Mouse (Mus musculus) olfactory bulb, adult 2 months (tissue): ENCODE data around the gene Hist1h2bh. TPM values are rescaled to one million over a fixed set of nuclear protein-coding genes. Genes with fewer than 3 reads are reported as not detected.
"Not testable (repeated sequence)": the region's sequence is repeated elsewhere in the genome, so short reads cannot be mapped to it uniquely, and the experiment has no call there.

Experiments used
- H3K27ac ChIP-seq: fragments of 200-500 bp; 2 replicates; pipeline ENCODE4 v1.5.1; 2012; ENCODE audit warnings: low read depth, low read length; ENCODE audit not compliant: insufficient read depth
- H3K4me1 ChIP-seq: fragments of 200-500 bp; 2 replicates; pipeline ENCODE4 v1.6.1; 2012; ENCODE audit warnings: low read length; ENCODE audit not compliant: control insufficient read depth, insufficient read depth
- H3K4me3 ChIP-seq: fragments of 200-500 bp; 2 replicates; pipeline ENCODE4 v1.5.1; 2012; ENCODE audit warnings: mild to moderate bottlenecking, low read depth, low read length, moderate library complexity; ENCODE audit not compliant: insufficient read depth
- CTCF ChIP-seq: fragments of 200-500 bp; IDR thresholded peaks from 2 replicates; pipeline ENCODE4 v1.5.1; 2012; ENCODE audit warnings: low read depth, mild to moderate bottlenecking, low read length, moderate library complexity; ENCODE audit not compliant: insufficient read depth
- POLR2A ChIP-seq: fragments of 200-500 bp; IDR thresholded peaks from 2 replicates; pipeline ENCODE4 v1.6.1; 2012; ENCODE audit warnings: mild to moderate bottlenecking, low read depth, low read length, moderate library complexity; ENCODE audit not compliant: insufficient read depth
- WGBS: fragments of 180-500 bp; shearing (Covaris S2); methylation state at CpG from one replicate; pipeline ENCODE4 v1.1.7; 2018; 5-methylcytosine and 5-hydroxymethylcytosine counted together
- polyA plus RNA-seq: library from polyadenylated mRNA; stranded (reverse); fragments of >200 nt; gene quantifications from 2 replicates; pipeline ENCODE4 v1.2.4, GENCODE M21; 2012; ENCODE audit warnings: low replicate concordance; ENCODE audit not compliant: missing spikeins, insufficient read depth, insufficient read length

The Hist1h2bh gene
- polyA plus RNA-seq, 1 experiment: not detected

- Histone ChIP-seq H3K4me3 (no peak overlapping the region), H3K4me1 (peaks cover 3% of the 10 kb centered on the region; the same call in 1 of the 2 replicates), H3K27ac (no peak overlapping the region)
- TF ChIP-seq POLR2A: no peak
- no peak for TF ChIP-seq CTCF
- 36% methylated on average over 8 of the region's 8 CpGs for WGBS
Observed at GRCm38 (mm10) chr13:23551931-23552914, 9.0 kb upstream of the Hist1h2bh start.

DNA sequence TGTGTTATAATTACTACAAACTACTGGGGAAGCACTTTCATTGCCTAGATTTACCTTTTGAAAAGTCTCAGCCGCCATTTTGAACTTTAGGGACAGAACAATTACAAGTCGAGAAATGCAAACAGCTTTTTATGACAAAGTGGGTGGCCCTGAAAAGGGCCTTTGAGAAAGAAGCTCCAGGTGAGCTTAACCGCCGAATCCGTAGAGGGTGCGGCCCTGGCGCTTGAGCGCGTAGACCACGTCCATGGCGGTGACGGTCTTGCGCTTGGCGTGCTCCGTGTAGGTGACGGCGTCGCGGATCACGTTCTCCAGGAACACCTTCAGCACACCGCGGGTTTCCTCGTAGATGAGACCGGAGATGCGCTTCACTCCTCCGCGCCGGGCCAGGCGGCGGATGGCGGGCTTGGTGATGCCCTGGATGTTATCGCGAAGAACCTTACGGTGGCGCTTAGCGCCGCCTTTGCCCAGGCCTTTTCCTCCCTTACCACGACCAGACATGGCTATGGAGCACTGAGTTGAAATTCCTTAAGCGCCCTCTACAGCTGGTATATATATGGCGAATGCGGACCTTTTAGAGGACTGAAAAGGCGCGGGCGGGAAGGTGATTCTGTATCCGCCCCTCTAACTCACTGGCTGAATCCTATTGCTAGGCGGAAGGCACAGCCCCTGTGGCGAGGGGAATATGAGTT, 8.1 kb upstream of the Hist1h2bh start, which contains the start of gene Hist1h4f:
Gene Hist1h4f, minus strand, starts transcription at position 503 of the 689 bp plus-strand sequence.
- WGBS: under 1% methylated on average over 47 of the region's 47 CpGs
- TF ChIP-seq POLR2A: peak; percentile 78
- Histone ChIP-seq H3K27ac (peak within 1 kb of the TSS; percentile 82), H3K4me3 (peak within 1 kb of the TSS; percentile 53)
- not testable (repeated sequence) for H3K4me1 ChIP-seq

- H3K4me3 ChIP-seq: no peak overlapping the region
- TF ChIP-seq CTCF (no peak), POLR2A (no peak)
- H3K4me1 ChIP-seq: peaks cover 3% of the 10 kb centered on the region; the same call in 1 of the 2 replicates
- no peak overlapping the region for H3K27ac ChIP-seq
- WGBS: 7% methylated on average over 3 of the region's 3 CpGs
Observed at GRCm38 (mm10) chr13:23550761-23551145, 7.6 kb upstream of the Hist1h2bh start.

GRCm38 (mm10) chr13:23546694-23547093, 3.5 kb upstream of the Hist1h2bh start:
- no peaks in the 10 kb centered on the region for H3K4me1 ChIP-seq
- H3K27ac ChIP-seq: no peak overlapping the region
- H3K4me3 ChIP-seq: no peak overlapping the region
- 77% methylated on average over 5 of the region's 5 CpGs for WGBS
- TF ChIP-seq CTCF: no peak
- no peak for TF ChIP-seq POLR2A

- Histone ChIP-seq H3K4me3 (peak overlapping the region; percentile 70), H3K27ac (0 out of 2 replicates have a peak overlapping the region, but pooled peaks have one; percentile 75)
- 0% methylated on average over 13 of the region's 14 CpGs for WGBS
- H3K4me1 ChIP-seq: not testable (repeated sequence)
Observed at GRCm38 (mm10) chr13:23544787-23545120, 1.6 kb upstream of the Hist1h2bh start.

DNA sequence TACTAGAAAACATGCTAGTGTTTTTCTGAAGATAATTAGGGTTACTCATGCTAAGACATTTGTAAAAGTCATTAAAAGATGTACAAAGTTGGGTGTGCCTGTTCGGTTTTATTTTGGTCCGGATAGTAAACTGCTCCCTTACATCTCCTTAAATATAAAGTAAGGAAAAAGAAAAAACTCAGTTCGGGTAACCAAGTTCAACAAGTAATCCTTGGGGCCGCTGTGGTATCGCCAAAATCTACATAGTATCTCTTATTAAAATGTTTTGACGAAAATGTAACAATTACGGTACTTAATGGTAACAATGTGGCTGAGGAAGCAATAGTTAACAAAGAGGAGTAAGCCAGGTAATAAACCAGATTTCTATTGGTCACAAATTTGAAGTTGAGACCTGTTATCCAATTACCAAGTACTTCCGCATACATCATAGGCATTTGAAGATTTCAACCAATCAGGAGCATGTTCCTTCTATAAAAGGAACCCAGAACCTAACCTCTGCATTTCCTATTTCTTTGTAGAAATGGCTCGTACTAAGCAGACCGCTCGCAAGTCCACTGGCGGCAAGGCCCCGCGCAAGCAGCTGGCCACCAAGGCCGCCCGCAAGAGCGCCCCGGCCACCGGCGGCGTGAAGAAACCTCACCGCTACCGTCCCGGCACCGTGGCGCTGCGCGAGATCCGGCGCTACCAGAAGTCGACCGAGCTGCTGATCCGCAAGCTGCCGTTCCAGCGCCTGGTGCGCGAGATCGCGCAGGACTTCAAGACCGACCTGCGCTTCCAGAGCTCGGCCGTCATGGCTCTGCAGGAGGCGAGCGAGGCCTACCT, 984 bp upstream of the Hist1h2bh start, which contains the start of gene Hist1h3f:
Gene Hist1h3f, plus strand, starts transcription at position 88 of the 822 bp plus-strand sequence.
- TF ChIP-seq CTCF (no peak), POLR2A (peak; percentile 81)
- WGBS: under 1% methylated on average over 33 of the region's 45 CpGs
- Histone ChIP-seq H3K4me1 (no peaks in the 10 kb centered on the region), H3K4me3 (peak within 1 kb of the TSS; percentile 70), H3K27ac (peak within 1 kb of the TSS; percentile 75; the same call in 1 of the 2 replicates)

DNA sequence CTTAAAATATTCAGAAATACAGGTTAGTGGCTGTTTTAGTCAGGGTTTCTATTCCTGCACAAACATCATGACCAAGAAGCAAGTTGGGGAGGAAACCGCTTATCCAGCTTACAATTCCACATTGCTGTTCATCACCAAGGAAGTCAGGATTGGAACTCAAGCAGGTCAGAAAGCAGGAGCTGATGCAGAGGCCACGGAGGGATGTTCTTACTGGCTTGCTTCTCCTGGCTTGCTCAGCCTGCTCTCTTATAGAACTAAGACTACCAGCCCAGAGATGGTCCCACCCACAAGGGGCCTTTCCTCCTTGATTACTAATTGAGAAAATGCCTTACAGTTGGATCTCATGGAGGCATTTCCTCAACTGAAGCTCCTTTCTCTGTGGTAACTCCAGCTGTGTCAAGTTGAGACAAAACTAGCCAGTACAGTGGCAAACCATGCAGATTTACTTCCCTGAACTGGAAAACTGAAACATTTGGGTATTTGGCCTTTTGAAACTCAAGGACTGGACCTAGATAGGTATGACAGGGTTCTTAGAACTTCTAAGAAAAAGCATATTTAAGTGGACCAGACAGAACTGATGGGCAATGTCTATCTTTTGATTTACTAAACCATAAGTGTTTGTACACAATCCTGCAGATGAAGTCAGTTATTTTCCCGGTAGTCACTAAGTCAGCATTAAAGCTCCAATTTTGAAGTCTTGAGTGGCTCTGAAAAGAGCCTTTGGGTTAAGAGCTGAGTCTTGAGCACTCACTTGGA, 789 bp downstream of the Hist1h2bh start:
- H3K4me3 ChIP-seq: peak overlapping the region; percentile 62
- 8% methylated on average over 3 of the region's 3 CpGs for WGBS
- not testable (repeated sequence) for H3K4me1 ChIP-seq
- H3K27ac ChIP-seq: 0 out of 2 replicates have a peak overlapping the region, but pooled peaks have one; percentile 40

DNA sequence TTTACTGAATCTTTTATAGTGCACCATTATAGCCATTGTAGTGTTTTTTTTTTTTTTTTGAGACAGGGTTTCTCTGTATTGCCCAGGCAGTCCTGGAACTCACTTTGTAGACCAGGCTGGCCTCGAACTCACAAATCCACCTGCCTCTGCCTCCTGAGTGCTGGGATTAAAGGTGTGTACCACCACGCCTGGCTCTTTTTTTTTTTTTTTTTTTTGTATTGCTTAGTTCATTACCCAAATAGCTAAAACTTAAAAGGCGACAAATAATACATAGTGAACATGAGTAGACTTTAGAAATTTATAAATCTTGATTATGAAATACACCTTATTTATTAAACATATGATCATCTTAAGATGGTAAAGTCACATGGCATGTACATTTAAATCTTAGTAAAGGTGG, 1.7 kb downstream of the Hist1h2bh start:
- no peak overlapping the region for H3K27ac ChIP-seq
- H3K4me3 ChIP-seq: no peak overlapping the region
- 83% methylated on average over 3 of the region's 3 CpGs for WGBS
- no peak for TF ChIP-seq POLR2A
- no peak for TF ChIP-seq CTCF
- no peaks in the 10 kb centered on the region for H3K4me1 ChIP-seq

- H3K4me1 ChIP-seq, H3K27ac ChIP-seq, H3K4me3 ChIP-seq: not testable (repeated sequence)
- 64% methylated on average over 1 of the region's 1 CpGs for WGBS
Observed at GRCm38 (mm10) chr13:23539821-23540220, 3.4 kb downstream of the Hist1h2bh start.
